Mouse (Mus musculus) neural tube, embryonic 11.5 days (tissue): ENCODE data around the gene Olfr670. TPM values are rescaled to one million over a fixed set of nuclear protein-coding genes. Genes with fewer than 3 reads are reported as not detected.
"Not testable (repeated sequence)": the region's sequence is repeated elsewhere in the genome, so short reads cannot be mapped to it uniquely, and the experiment has no call there.

Source experiments
- ATAC-seq: fragments of 200-750 bp; cut with Nextera tagmentation; 2 replicates; pipeline ENCODE4 v1.8.0; 2017; ENCODE audit warnings: moderate number of reproducible peaks, mild to moderate bottlenecking, moderate TSS enrichment, moderate library complexity; ENCODE audit not compliant: insufficient read depth, low FRiP score, low TSS enrichment
- DNase-seq: peaks from one replicate; pipeline ENCODE4 v3.0.0-alpha.2; 2015; ENCODE audit warnings: low spot score
- H3K27ac ChIP-seq: fragments of 300-500 bp; sonication (generic); 2 replicates; pipeline ENCODE4 v1.5.1; 2014; ENCODE audit warnings: low read depth, mild to moderate bottlenecking, low read length
- H3K27me3 ChIP-seq: fragments of 300-500 bp; sonication (generic); 2 replicates; pipeline ENCODE4 v1.6.1; 2014; ENCODE audit warnings: mild to moderate bottlenecking, low read length, mixed read lengths; ENCODE audit not compliant: control insufficient read depth, insufficient read depth
- H3K36me3 ChIP-seq: fragments of 300-500 bp; sonication (generic); 2 replicates; pipeline ENCODE4 v1.6.1; 2014; ENCODE audit warnings: mild to moderate bottlenecking, low read length, moderate library complexity, mixed read lengths; ENCODE audit not compliant: control insufficient read depth, insufficient read depth
- H3K4me1 ChIP-seq: fragments of 300-500 bp; sonication (generic); 2 replicates; pipeline ENCODE4 v1.6.1; 2014; ENCODE audit warnings: low read length, mixed read lengths; ENCODE audit not compliant: control insufficient read depth, insufficient read depth
- H3K4me2 ChIP-seq: fragments of 300-500 bp; sonication (generic); 2 replicates; pipeline ENCODE4 v1.6.1; 2014; ENCODE audit warnings: low read depth, mild to moderate bottlenecking, moderate library complexity
- H3K4me3 ChIP-seq: fragments of 300-500 bp; sonication (generic); 2 replicates; pipeline ENCODE4 v1.5.1; 2014; ENCODE audit warnings: low read depth, low read length
- H3K9ac ChIP-seq: fragments of 300-500 bp; sonication (generic); 2 replicates; pipeline ENCODE4 v1.6.1; 2014; ENCODE audit warnings: mild to moderate bottlenecking, low read length
- H3K9me3 ChIP-seq: fragments of 300-500 bp; sonication (generic); 2 replicates; pipeline ENCODE4 v1.6.1; 2016; ENCODE audit warnings: low read length; ENCODE audit not compliant: control insufficient read depth
- WGBS: fragments of 180-500 bp; shearing (Covaris S2); extraction: QIAGEN DNeasy Blood & Tissue Kit; methylation state at CpG from one replicate; pipeline ENCODE4 v1.1.7; 2014; 5-methylcytosine and 5-hydroxymethylcytosine counted together
- polyA plus RNA-seq: library from polyadenylated mRNA; unstranded; fragments of >200 nt; fragmentation: Nextera tagmentation; extraction: Ambion mirVana; gene quantifications from 2 replicates; pipeline ENCODE4 v1.2.1, GENCODE M21; 2014

Olfr670 gene
- polyA plus RNA-seq = not detected in 2 replicates

GRCm38 (mm10) chr7:104962520-104962919, at the start of gene Olfr670:
TSS of gene Olfr670 (minus strand) at chr7:104962620.
- Histone ChIP-seq H3K4me2 (no peak within 1 kb of the TSS), H3K4me3 (no peak within 1 kb of the TSS), H3K4me1 (no peaks in the 10 kb centered on the region), H3K27me3 (no peaks in the 10 kb centered on the region), H3K9ac (no peak within 1 kb of the TSS), H3K9me3 (no peaks in the 10 kb centered on the region), H3K27ac (no peak within 1 kb of the TSS), H3K36me3 (no peaks in the 10 kb centered on the region)
- ATAC-seq (no peak), DNase-seq (no peak)
- 76% methylated on average over 1 of the region's 1 CpGs for WGBS

- ATAC-seq = no peak
- Histone ChIP-seq H3K27ac (no peak within 1 kb of the TSS), H3K36me3 (no peaks in the 10 kb centered on the region), H3K4me1 (no peaks in the 10 kb centered on the region), H3K4me2 (no peak within 1 kb of the TSS), H3K4me3 (no peak within 1 kb of the TSS), H3K27me3 (no peaks in the 10 kb centered on the region), H3K9ac (no peak within 1 kb of the TSS), H3K9me3 (no peaks in the 10 kb centered on the region)
- DNase-seq = no peak
Measured at GRCm38 (mm10) chr7:105001929-105002328, 39.5 kb upstream of the Olfr670 start, which contains the start of gene Olfr672. TSS of gene Olfr672 (minus strand) at chr7:105002029.

- H3K9ac ChIP-seq = no peak within 1 kb of the TSS
- H3K4me1 ChIP-seq = no peaks in the 10 kb centered on the region
- H3K27me3 ChIP-seq = no peaks in the 10 kb centered on the region
- no peaks in the 10 kb centered on the region for H3K9me3 ChIP-seq
- DNase-seq (no peak), ATAC-seq (no peak)
- WGBS = 82% methylated on average over 1 of the region's 1 CpGs
- no peak within 1 kb of the TSS for H3K4me3 ChIP-seq
- no peak within 1 kb of the TSS for H3K4me2 ChIP-seq
- no peak within 1 kb of the TSS for H3K27ac ChIP-seq
- no peaks in the 10 kb centered on the region for H3K36me3 ChIP-seq
Measured at GRCm38 (mm10) chr7:104979026-104979425, 16.6 kb upstream of the Olfr670 start, which contains the start of gene Olfr671. TSS of gene Olfr671 (minus strand) at chr7:104979126.

DNA sequence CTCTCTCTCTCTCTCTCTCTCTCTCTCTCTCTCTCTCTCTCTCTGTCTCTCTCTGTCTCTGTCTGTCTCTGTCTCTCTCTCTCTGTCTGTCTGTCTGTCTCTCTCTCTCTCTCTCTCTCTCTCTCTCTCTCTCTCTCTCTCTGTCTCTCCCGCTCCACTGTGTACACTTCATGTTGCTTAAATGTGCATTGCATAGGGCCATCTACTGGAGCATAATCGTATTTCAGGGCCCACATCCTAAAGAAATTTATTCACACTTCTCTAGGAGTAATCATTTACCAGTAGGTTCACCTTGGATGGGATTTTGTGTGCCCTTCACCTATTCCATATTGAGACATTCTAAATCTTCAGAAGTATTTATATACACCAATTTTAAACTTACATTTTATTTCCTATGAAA, 10.1 kb upstream of the Olfr670 start:
- WGBS = 80% methylated on average over 2 of the region's 2 CpGs
- H3K9ac ChIP-seq, H3K4me1 ChIP-seq, H3K4me3 ChIP-seq, ATAC-seq, H3K9me3 ChIP-seq, H3K36me3 ChIP-seq, H3K4me2 ChIP-seq, H3K27ac ChIP-seq, H3K27me3 ChIP-seq, DNase-seq: not testable (repeated sequence)

GRCm38 (mm10) chr7:104950234-104950633, 12.2 kb downstream of the Olfr670 start:
- not testable (repeated sequence) for H3K4me2 ChIP-seq, DNase-seq, ATAC-seq, H3K4me1 ChIP-seq, H3K36me3 ChIP-seq, H3K9me3 ChIP-seq, H3K9ac ChIP-seq, H3K4me3 ChIP-seq, H3K27me3 ChIP-seq, H3K27ac ChIP-seq
- WGBS = 96% methylated on average over 16 of the region's 16 CpGs

GRCm38 (mm10) chr7:104933940-104934339, 28.5 kb downstream of the Olfr670 start, which contains the start of gene Olfr669:
TSS of gene Olfr669 (plus strand) at chr7:104934240.
- Histone ChIP-seq H3K9me3 (no peaks in the 10 kb centered on the region), H3K27me3 (no peaks in the 10 kb centered on the region), H3K4me1 (no peaks in the 10 kb centered on the region), H3K36me3 (no peaks in the 10 kb centered on the region), H3K4me2 (no peak within 1 kb of the TSS), H3K9ac (no peak within 1 kb of the TSS), H3K27ac (no peak within 1 kb of the TSS), H3K4me3 (no peak within 1 kb of the TSS)
- DNase-seq (no peak), ATAC-seq (no peak)
- 79% methylated on average over 1 of the region's 1 CpGs for WGBS

GRCm38 (mm10) chr7:104927957-104928356, 34.5 kb downstream of the Olfr670 start, which contains the start of gene Olfr668:
TSS of gene Olfr668 (minus strand) at chr7:104928057.
- Histone ChIP-seq H3K27ac (no peak within 1 kb of the TSS), H3K9me3 (no peaks in the 10 kb centered on the region), H3K27me3 (no peaks in the 10 kb centered on the region), H3K4me3 (no peak within 1 kb of the TSS), H3K4me2 (no peak within 1 kb of the TSS), H3K9ac (no peak within 1 kb of the TSS), H3K4me1 (no peaks in the 10 kb centered on the region), H3K36me3 (no peaks in the 10 kb centered on the region)
- DNase-seq (no peak), ATAC-seq (no peak)
- 86% methylated on average over 1 of the region's 1 CpGs for WGBS

- Histone ChIP-seq H3K9me3 (no peaks in the 10 kb centered on the region), H3K36me3 (no peaks in the 10 kb centered on the region), H3K4me1 (no peaks in the 10 kb centered on the region), H3K27ac (no peak within 1 kb of the TSS), H3K4me3 (no peak within 1 kb of the TSS), H3K9ac (no peak within 1 kb of the TSS), H3K27me3 (no peaks in the 10 kb centered on the region), H3K4me2 (no peak within 1 kb of the TSS)
- ATAC-seq (no peak), DNase-seq (no peak)
- 78% methylated on average over 1 of the region's 1 CpGs for WGBS
Measured at GRCm38 (mm10) chr7:104921382-104921781, 41.0 kb downstream of the Olfr670 start, which contains the start of gene Olfr667. TSS of gene Olfr667 (minus strand) at chr7:104921482.
